ENCODE assay signal across 8 mouse cellular contexts in the genomic region with DNA sequence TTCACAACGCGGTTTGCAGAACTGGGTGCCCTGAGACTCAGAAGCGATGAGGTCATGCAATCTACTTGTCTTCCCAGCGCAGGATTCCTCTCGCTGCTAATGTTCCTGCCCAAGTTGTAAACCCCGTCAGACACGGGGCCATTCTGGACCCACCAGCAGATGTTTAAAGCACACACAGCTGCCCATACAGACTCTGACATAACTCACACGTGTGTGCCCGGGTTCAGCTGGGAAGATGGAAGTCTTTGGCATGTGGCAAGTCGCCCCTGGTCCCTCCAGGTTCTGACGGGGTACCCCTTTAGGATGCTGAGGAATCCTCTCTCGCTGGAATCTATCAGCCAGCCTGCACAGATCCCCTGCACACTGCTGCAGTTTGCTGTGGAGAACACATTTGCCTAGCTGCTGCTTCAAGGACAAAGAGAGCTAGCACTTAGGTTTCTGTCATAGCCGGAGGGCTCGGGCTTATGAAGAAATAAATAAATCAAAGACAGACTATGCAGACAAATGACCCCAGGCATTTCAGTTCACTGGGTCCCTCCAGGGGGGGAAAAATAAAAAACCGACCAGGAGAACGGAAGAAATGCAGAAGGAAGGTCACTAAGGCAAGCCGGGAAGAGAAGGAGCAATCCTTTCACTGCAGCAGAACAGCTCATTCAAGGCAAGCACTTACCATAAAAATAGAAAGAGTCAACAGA.
DNase-seq lines count a peak whose midpoint lies in the region; ATAC-seq lines count a peak whose summit lies in the region.

No protein-coding gene starts in this region.

- ATAC-seq in kidney, embryonic 15.5 days (replicated peaks; ENCODE audit: low FRiP score) = peak; percentile 59
- peak; percentile 81 for ATAC-seq in hindbrain, embryonic 15.5 days (ENCODE audit: low FRiP score, low read depth)
- no peak for ATAC-seq in limb, embryonic 15.5 days (ENCODE audit: insufficient number of reproducible peaks, low FRiP score, low TSS enrichment, low read depth)
- peak; percentile 69; the same call in 1 of the 2 replicates for ATAC-seq in stomach, embryonic 16.5 days (ENCODE audit: insufficient read depth, low FRiP score)

- peak overlapping the region; percentile 75 for H3K27ac ChIP-seq in kidney, embryonic 15.5 days
- H3K27ac ChIP-seq in hindbrain, embryonic 15.5 days (replicated peaks) = peak overlapping the region; percentile 87
- H3K27ac ChIP-seq in limb, embryonic 15.5 days = no peak overlapping the region
- H3K27ac ChIP-seq in stomach, embryonic 16.5 days (ENCODE audit: low read length) = no peak overlapping the region

- no peaks in the 10 kb centered on the region for H3K36me3 ChIP-seq in kidney, embryonic 15.5 days
- H3K36me3 ChIP-seq in hindbrain, embryonic 15.5 days = no peaks in the 10 kb centered on the region
- no peaks in the 10 kb centered on the region for H3K36me3 ChIP-seq in limb, embryonic 15.5 days
- H3K36me3 ChIP-seq in stomach, embryonic 16.5 days (ENCODE audit: control insufficient read depth, insufficient read depth, low read length) = no peaks in the 10 kb centered on the region

- no peaks in the 10 kb centered on the region for H3K9me3 ChIP-seq in kidney, embryonic 15.5 days (replicated peaks)
- no peaks in the 10 kb centered on the region for H3K9me3 ChIP-seq in hindbrain, embryonic 15.5 days
- H3K9me3 ChIP-seq in limb, embryonic 15.5 days = no peaks in the 10 kb centered on the region
- H3K9me3 ChIP-seq in stomach, embryonic 16.5 days (replicated peaks; ENCODE audit: control insufficient read depth, low read length) = no peaks in the 10 kb centered on the region

- WGBS in kidney, embryonic 15.5 days = 2% methylated on average over 17 of the region's 17 CpGs
- under 1% methylated on average over 17 of the region's 17 CpGs for WGBS in hindbrain, embryonic 15.5 days
- 1% methylated on average over 17 of the region's 17 CpGs for WGBS in limb, embryonic 15.5 days
- 4% methylated on average over 17 of the region's 17 CpGs for WGBS in stomach, embryonic 16.5 days

- H3K4me2 ChIP-seq in kidney, embryonic 15.5 days = peak overlapping the region; percentile 59
- H3K4me2 ChIP-seq in hindbrain, embryonic 15.5 days = peak overlapping the region; percentile 85
- H3K4me2 ChIP-seq in limb, embryonic 15.5 days = peak overlapping the region; percentile 52
- H3K4me2 ChIP-seq in stomach, embryonic 16.5 days (ENCODE audit: low read depth, low read length) = peak overlapping the region; percentile 44

- no peak for DNase-seq in kidney, postnatal 36 days
- peak; percentile 23 for DNase-seq in embryo, embryonic 11.5 days (ENCODE audit: low read depth, low spot score)
- no peak for DNase-seq in thymus, postnatal 10 days (ENCODE audit: low spot score in 2 of 2)
- no peak for DNase-seq in gastrocnemius, postnatal 25 days

- H3K27me3 ChIP-seq in kidney, embryonic 15.5 days = peaks cover 11% of the 10 kb centered on the region
- H3K27me3 ChIP-seq in hindbrain, embryonic 15.5 days = no peaks in the 10 kb centered on the region
- 0 out of 2 replicates have a peak, but pooled peaks cover 4% of the 10 kb centered on the region for H3K27me3 ChIP-seq in limb, embryonic 15.5 days
- no peaks in the 10 kb centered on the region for H3K27me3 ChIP-seq in stomach, embryonic 16.5 days (ENCODE audit: control insufficient read depth, insufficient read depth, low read length)

- peaks cover 13% of the 10 kb centered on the region for H3K4me1 ChIP-seq in kidney, embryonic 15.5 days
- H3K4me1 ChIP-seq in hindbrain, embryonic 15.5 days (replicated peaks) = peaks cover 20% of the 10 kb centered on the region
- peaks cover 18% of the 10 kb centered on the region for H3K4me1 ChIP-seq in limb, embryonic 15.5 days
- H3K4me1 ChIP-seq in stomach, embryonic 16.5 days (ENCODE audit: control insufficient read depth, insufficient read depth, low read length) = peaks cover 11% of the 10 kb centered on the region; the same call in 1 of the 2 replicates

- peak overlapping the region; percentile 26 for H3K9ac ChIP-seq in kidney, embryonic 15.5 days
- peak overlapping the region; percentile 66 for H3K9ac ChIP-seq in hindbrain, embryonic 15.5 days
- no peak overlapping the region for H3K9ac ChIP-seq in limb, embryonic 15.5 days
- peak overlapping the region; percentile 6; the same call in 1 of the 2 replicates for H3K9ac ChIP-seq in stomach, embryonic 16.5 days (ENCODE audit: low read length)

- H3K4me3 ChIP-seq in kidney, embryonic 15.5 days (replicated peaks) = peak overlapping the region; percentile 39
- peak overlapping the region; percentile 56 for H3K4me3 ChIP-seq in hindbrain, embryonic 15.5 days
- H3K4me3 ChIP-seq in limb, embryonic 15.5 days = peak overlapping the region; percentile 32
- peak overlapping the region; percentile 32 for H3K4me3 ChIP-seq in stomach, embryonic 16.5 days (replicated peaks; ENCODE audit: low read length)

Comparison
In these comparisons a context has a peak if more than half of its experiments do, and no peak if none do; other contexts are left out.
1. H3K27ac ChIP-seq: peak in kidney, embryonic 15.5 days (single experiment) and hindbrain, embryonic 15.5 days (single experiment); none in limb, embryonic 15.5 days (single experiment) and stomach, embryonic 16.5 days (single experiment).
2. Peak in every context shown above with its lines, with median percentiles within 50 percentile points of each other: H3K4me2 ChIP-seq and H3K4me3 ChIP-seq.